Mouse (Mus musculus) small intestine, adult 2 months (tissue): ENCODE results near the gene Mthfr.

ENCODE experiments used
- CTCF ChIP-seq: fragments of 200-500 bp; IDR thresholded peaks from 2 replicates; pipeline ENCODE4 v1.5.1; 2012; ENCODE audit warnings: low read depth, mild to moderate bottlenecking, control low read depth, inconsistent platforms, low read length, moderate library complexity, mixed read lengths; ENCODE audit not compliant: insufficient replicate concordance, insufficient read length; ENCODE audit errors: extremely low read depth
- POLR2A ChIP-seq: fragments of 200-500 bp; IDR thresholded peaks from 2 replicates; pipeline ENCODE4 v1.6.1; 2012; ENCODE audit warnings: low read depth, mild to moderate bottlenecking, control low read depth, inconsistent platforms, low read length, moderate library complexity

DNA sequence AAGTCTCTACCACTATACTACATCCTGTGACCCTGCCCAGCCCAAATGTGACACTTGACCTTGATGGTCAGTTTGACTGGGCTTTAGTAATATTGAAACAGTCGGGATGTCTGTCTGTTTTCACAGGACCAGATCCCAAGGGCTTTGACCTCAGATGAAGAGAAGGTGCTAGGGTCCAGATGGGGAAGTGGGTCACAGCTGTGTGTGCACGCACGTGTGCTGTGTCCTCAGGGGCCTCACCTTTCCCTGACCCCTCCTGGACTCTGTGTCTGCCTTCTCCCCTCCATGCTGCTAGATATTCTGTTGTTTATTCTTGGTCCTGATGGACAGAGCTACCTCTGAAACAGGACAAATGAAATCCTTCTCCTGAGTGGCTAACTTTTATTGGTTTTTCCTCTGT lies 27.5 kb upstream of the Mthfr start:
- TF ChIP-seq CTCF (no peak), POLR2A (no peak)
